Mouse (Mus musculus) thymus, postnatal 0 days (tissue): ENCODE data around the gene Gabrb1. TPM values are rescaled to one million over a fixed set of nuclear protein-coding genes. Genes with fewer than 3 reads are reported as not detected.

ENCODE experiments used
- DNase-seq: peaks from one replicate; pipeline ENCODE4 v3.0.0-alpha.2; 2015; ENCODE audit warnings: low spot score
- polyA plus RNA-seq: library from polyadenylated mRNA; unstranded; fragments of >200 nt; fragmentation: Nextera tagmentation; extraction: Ambion mirVana; gene quantifications from 2 replicates; pipeline ENCODE4 v1.2.1, GENCODE M21; 2015

The Gabrb1 gene
- 0.03 and 0.22 TPM in 2 replicates for polyA plus RNA-seq

DNA sequence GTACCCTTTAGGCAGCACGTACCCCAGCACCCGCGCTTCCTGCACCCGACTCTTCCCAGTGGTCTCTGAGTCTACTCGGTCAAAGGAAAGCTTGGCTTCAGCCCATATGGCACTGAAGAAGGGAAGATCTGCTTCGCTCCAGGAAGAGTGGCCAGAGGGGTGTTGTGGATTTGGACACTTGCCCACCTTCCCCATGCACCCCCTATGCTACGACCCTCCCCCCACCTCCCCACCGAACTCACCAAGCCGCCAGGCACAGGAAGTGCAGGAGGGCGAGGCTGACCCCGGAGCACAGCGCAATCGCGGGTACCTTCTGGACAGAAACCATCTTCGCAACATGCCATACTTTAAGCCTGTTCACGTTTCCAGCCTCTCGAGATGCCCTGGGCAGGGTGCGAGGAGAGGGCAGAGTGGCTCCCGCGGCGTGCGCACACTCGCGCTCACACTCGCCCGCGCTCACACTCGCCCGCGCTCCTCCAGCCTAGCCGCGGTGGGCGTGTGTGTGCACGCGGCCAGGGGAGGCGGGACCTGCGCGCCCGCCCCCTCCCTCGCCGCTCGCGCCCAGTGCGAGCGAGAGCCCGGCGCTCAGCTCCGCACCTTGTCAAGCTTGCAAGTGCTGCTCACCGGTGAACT, at the start of gene Gabrb1:
TSS of gene Gabrb1 (plus strand) at position 632 of the 633 bp plus-strand sequence.
- DNase-seq, result no peak

DNA sequence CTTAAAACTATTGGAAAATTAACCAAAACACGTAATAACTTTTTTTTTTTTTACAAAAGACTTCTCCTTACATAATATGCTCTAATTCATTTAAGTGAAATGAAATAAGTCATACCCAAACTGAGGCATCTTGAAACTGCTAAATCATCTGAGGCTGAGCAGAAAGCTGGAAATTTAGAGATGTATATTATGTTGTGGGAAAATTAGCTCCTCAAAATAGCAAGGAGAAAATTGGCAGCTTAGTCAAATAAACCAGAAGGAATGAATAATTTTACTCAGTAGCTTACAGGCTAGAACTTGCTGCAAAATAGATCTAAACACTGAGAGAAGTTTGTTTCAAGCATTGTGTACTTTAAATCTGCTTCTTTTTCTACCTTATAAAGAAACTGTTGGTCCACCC, 49.2 kb upstream of the Gabrb1 start:
- DNase-seq, result no peak

DNA sequence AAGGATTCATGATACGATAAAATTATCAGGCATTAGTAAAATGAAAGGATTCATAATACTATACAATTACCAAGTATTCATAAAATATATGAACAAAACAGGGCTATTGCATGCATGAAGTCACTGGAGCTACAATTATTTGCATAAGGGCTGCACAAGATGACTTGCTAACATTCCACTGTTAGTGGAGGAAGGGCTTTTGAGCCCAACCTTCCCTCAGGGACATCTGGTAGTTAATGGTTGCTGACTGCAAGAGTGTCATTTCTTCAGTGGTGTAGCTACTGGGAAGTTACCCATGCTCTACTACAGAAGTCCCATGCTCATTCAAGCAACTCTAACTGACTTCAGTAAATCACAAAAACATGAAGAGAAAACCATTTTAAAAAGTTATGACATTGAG, 43.6 kb upstream of the Gabrb1 start:
- DNase-seq, result no peak

DNA sequence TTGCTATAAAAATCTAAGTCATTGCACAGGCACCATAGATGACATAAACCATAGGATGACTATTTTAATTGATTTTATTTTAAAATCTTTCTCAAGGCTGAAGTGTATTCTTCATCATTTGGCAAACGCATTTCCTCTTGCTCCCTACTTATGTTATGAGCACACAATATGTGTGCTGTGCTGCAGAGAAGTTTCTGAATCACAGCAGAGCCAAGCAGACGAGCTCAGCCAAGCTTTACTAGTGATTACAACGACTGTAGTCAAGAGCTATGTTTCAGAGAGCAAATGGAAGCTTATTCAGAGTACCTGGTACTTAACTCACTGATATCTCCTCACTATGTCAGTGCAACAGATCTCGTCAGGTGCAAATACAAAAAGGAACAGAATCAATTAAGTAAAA, 41.2 kb upstream of the Gabrb1 start:
- DNase-seq, result no peak

DNA sequence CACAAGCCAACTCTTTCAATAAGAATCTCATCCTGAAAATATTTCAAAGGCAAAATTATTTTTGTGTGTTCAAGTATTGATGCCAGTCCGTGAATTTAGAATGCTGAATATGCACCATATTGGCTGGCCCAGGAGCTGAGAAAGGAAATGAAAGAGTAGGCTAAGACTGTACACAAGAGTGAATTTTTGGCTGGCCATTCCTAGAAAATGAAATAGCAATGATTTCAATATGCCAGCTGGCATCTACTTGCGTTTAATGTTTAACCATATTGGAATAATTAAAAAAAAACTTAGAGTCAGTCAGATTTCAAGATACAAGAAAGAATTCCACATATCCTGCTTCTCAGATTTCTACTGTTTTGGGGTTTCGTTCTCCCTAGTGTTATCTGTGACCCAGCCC, 30.1 kb upstream of the Gabrb1 start:
- DNase-seq, result no peak

DNA sequence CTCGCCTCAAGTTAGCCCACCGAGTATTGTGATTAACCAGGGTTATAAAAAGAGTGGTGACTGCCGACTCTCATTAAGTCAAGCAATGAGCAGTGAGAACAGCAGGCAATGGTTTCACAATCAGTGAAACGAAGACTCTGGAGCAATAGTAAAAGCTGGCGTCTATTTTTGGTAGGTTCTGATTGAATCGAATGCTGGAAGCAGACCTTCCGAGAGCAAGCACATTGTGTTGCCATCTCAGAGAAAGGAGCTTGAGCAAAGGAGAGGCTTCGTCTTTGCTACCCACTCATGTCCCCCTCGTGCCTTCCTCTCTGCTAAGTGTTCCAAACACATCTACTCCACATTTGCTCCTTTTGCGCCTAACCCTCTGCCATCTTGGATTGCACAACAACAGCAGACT, 18.1 kb upstream of the Gabrb1 start:
- no peak for DNase-seq

DNA sequence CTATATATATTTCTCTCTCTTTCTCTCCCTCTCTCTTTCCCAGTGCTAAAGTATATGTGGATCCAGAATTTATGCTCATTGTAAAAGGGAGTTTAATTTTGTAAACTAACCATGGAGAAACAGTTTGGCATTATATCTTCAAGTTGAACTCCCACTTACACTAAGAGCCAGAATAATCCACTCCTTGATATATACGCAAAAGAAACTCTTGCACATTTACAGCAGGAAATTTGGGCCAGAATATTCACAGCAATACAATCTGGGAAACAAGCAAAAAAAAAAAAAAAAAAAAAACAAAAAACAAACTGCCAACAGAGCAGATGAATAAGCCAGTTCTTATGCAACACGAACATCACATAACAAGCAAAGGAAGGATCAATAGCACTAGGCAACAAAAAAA, 9.8 kb upstream of the Gabrb1 start:
- no peak for DNase-seq

DNA sequence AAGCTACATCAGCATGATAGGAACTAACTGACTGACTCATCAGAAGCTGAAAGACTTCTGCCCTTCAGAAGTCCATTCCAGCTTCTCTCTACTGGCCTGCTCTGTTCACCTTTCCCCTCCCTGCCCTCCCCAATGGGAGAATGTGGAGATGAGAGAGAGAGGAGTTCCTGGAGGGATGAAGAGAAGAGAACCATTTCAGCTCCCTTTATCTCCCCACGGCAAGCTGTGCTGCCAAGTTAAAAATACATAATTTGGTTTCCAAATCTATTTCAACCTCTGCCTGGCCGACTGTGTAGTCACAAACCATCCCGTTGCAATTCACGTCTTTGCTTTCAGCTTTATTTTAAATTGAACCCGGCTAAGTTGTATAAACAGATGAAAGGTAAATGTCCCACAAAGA, 3.9 kb upstream of the Gabrb1 start:
- DNase-seq, result no peak

DNA sequence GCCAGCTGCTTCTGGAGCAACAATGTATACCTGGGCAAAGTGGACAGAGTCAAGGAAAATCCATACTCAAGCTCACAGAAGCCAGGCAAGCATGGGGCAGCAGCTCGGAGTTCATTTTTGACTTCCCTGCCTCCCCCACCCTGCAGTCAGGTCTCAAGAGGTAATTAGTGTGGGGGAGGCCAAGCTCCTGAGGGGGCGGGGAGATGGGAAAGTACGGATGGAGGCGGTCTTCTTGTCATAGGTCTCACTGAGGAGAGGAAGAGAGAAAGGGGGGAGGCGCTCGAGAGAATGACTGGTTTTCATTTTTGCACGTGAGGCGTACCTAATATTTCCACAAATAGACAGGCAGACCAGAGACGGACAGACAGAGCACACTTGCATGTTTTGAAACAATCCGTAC, 1.1 kb upstream of the Gabrb1 start:
- no peak for DNase-seq

DNA sequence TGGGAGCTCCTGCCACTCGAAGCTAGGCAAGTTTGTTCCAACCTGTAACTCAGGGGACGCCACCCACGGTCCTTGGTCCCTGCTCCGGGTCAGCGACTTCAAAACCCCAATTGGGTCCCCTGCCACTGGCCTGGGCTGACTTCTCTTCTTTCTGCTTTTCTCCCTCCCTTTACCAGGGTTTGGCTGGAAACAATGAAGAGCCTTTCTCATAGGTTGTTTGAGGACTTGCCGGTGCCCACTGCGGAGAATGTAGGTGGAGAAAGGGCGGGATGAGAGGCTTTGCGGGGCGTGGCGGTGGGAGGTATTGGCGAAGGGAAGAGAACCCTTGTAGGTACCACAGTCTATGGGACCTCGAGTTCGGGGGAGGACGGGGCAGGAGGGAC, 193 bp downstream of the Gabrb1 start, which contains the start of gene Gabra4:
TSS of gene Gabra4 (minus strand) at position 194 of the 383 bp plus-strand sequence.
- DNase-seq, result no peak

DNA sequence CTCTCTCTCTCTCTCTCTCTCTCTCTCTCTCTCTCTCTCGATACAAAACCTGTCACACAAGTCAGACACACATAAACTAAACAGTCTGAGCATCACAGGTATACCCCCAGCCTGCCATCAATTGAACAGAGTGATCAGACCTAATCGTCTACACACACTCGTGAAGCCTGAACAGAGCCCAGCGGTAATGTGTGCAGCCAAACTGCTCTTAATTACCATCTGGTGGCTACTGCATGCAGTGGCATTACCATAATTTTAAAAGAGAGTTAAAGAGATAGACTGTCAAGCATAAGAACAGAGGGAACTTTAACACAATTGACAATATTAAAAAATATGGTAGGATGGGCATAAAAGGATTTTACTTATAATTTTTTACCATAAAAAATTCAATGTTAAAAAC, 7.7 kb downstream of the Gabrb1 start:
- DNase-seq, result no peak

DNA sequence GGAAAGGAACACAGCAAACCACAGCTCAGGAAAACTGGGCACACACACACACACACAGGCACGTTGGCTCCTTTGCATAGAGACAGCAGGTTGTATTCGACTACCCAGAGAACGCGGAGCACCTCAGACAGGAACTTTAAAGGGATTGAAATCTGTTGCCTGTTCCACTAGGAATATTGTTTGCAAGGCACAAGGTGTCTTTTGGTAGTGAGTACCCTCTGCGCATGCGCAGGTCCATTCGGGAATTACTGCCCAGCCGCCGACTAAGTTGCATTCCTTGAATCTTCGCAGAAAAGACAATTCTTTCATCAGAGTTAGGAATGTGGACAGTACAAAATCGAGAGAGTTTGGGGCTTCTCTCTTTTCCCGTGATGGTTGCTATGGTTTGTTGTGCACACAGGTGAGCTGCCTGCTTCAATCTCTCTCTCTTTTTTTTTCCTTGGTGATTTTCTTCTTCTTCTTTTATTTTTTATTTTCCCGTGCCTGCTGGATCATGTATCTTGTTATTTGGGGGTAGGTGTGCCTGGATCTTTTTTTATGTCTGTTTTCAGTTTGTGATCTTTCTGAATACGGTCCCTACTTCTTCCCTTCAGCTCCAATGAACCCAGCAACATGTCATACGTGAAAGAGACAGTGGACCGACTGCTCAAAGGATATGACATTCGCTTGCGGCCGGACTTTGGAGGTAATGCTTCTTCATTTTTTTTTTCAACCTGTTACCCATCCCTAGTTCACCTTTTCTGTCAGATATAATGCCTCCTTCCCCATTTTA, 42.0 kb downstream of the Gabrb1 start:
- no peak for DNase-seq

DNA sequence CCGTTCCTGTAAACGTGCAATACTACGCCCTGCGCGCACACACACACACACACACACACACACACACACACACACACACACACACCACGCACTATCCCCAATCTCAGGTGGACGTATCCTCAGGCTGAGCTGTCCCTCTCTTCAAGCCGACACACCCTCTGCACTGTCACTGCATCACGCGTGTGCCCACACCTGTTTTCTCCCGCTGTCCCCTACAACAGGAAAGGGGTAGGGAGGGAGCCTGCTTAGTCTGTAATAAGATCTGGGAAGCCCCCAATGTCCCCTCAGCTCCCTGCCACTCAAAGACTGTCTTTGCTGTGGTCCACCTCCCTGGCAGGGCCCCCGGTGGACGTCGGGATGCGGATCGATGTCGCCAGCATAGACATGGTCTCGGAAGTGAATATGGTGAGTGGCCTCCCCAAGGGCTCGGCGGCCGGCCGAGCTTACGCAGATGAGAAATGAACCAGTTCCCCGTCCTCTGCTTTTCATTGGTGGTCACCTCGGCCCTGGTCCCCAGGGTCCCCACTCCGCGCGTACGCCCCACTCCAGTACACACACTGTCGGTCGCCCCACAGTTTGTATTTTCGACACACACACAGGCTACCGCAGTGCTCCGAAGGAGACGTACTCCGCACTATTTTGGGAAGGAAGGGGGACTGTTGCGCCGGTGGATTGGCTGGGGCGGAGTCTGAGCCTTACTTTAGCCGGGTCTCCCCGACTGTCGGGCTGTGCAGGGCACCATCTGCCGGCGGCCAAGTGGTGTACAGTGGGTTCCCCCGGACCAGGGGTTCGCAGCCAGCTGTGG, 42.8 kb downstream of the Gabrb1 start:
- DNase-seq, result no peak

DNA sequence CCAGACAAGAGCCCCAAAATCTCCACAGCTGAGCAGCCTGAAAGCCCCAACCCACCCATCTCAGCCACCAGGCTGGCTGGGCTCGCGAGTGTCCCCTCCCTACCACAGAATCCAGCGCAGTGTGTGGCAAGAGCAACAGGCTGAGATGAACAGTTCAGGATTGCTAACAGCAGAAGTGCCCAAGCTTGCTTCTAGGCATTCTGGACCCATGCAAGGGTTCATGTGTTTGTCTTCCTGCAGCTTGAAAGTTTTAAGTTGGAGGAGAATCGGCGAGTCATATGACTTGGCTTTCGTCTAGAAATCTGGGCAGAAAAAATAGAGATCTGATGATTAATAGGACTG, 43.3 kb downstream of the Gabrb1 start:
- DNase-seq, result no peak

DNA sequence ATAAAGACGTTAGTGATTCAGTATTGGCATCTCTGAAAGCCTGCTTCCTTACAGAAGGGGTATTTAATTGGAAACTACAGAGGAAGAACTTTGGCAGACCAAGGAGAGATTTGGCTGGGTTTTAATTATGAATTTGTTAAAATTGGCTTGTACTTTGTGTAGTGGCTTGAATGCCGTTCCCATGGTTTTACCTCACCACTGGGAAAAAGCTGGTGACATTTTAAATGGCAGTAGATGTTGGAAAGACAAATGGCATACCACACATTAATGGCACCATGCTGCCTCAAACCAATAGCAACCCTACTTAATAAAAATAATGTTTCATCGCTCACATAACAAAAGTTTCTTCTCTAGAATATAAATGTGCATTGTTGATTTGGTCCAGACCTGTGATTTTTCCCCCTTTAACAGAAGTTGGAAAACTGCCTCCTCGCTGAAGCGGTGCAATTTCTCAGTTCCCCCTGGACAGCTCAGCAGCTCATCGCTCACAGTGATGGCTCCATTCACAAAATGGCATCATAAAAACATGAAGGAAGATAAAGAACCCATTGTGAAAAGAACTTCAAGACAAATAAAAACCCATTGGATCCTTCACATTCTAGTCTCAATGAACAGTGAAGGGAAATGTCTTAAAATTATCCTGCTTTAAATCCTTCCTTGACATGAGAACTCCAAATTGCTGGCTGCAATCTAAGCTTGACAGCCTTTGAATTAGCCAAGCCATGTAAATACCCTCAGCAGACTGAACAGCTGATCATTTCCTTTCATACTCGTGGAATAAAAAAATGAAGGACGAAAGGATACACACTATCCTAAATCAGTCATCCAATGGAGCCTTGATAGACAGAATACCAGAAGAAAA, 75.2 kb downstream of the Gabrb1 start:
- DNase-seq, result no peak

DNA sequence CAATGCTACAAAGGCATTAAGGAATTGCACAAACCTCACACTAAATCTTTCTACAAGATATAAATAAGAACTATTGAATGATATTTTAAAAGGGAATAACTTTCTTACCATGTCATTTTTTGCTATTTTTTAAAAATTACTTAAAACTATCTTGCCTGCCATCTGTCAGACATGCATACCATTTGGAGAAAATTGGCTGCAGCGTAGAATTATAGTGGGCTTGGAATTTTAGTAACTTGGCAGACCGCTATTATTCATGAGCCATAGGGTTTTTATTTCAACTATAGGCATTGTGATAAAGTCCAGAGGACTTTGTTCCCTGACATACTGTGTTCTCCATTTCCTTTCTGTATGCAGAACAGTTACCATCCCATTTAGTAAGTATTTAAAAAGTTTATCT, 89.5 kb downstream of the Gabrb1 start:
- DNase-seq, result no peak

DNA sequence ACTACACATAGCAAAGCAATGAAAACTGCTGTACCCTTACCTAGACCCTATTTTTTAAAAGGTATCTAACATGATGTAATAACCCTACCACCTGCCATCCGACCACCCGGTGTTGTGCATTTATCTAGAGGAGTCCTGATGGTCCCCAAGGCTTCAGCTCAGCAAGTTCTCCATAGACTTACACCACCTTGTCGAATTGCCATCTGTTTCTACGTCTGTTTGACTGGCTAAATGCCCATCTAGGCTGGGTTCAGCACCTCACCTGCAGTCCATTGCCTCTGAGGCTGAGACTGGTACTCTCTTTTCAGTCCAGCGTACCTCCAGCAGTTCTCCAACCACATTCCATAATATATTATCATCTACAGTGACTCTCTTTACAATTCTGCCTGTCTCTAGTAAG, 96.1 kb downstream of the Gabrb1 start:
- no peak for DNase-seq

DNA sequence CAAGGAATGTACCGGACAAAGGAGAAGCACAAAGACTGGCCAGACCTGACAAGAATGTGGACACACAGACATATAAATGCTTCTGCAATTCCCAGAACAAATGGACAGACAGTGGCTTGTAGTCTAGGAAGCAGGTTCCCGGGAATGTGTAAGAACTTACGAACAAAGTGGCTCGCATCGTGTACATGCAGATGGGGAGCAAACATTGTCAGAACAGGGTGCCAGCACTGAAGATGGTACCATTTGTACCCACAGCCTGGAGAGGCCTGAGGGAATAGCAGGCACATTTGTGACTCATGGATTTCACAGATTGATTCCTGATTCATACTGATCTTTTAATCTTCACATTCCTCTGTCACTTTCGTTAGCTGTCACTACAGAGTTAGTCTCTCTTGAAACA, 103.2 kb downstream of the Gabrb1 start:
- no peak for DNase-seq

DNA sequence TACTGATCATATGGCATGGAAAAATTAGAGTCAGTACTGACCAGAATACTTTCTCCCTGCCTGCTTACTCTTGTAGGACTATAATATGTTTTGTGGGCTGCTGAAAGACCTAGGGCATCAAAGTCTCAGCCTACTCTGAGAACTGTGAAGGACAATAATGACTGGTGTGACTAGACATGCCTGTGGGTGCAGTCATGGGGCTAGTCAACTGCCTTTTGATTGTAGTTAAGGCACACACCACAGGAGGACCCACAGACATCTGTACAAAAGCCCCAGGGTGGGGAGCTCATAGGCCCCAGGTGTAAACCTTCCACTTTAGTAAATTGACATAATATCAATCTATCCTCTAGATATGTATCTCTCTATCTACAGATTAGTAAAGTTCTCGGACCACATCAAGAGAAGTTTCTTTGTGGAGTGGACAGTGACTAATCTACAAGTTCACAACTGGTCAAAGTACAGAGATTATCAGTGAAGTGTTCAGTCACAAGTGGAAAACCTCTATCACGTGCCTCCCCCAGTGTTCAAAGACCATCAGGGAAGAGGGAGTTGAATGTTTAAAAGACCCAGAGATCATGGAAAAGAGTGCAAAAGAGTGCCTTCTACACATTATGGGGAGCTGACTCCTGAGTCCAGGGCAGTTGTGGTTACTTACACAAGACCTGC, 123.7 kb downstream of the Gabrb1 start:
- no peak for DNase-seq

DNA sequence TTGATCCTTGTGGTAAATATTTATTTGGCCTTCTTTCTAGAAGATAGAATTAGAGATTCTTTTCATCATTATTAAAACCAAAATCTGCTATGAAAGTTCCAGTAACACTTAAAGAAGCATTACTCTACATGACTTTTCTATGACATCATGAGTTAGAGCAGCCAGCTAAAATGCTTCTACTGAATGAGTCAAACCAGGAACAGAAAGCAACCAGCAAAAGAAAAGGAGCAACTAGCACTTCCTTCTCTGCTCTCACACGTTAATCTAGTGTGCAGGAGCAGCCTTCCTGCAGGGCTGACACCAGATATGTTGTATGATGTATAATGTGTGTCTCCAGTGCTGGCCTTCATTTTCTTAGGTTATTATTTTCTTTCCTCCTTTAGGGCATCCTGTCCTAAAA, 164.9 kb downstream of the Gabrb1 start:
- no peak for DNase-seq

DNA sequence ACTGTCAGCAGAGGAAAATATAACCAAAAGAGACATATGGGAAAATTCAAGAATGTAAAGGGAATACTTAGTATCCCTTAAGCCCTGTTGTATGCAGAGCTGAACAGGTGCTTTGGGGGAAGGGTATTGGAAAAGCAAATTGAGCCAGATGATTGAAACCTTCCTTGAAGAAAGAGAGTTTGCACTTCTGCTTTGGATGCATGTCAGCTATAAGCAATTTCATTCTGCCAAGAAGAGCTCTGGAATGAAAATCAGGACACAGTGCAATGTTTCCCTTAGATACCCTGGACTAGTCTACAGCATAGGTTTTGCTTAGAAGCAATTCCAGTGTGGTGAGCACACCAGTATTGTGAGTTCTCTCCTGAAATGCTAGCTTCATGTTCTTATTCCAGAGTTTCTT, 170.4 kb downstream of the Gabrb1 start:
- no peak for DNase-seq
